Mouse (Mus musculus): ENCODE results near the gene Grin2d. TPM values are rescaled to one million over a fixed set of nuclear protein-coding genes. Genes with fewer than 3 reads are reported as not detected.
"Not testable (repeated sequence)": the region's sequence is repeated elsewhere in the genome, so short reads cannot be mapped to it uniquely, and the experiment has no call there.

The Grin2d gene
- polyA plus RNA-seq, 1 experiment from 2014 or later = 4.2 TPM

DNA sequence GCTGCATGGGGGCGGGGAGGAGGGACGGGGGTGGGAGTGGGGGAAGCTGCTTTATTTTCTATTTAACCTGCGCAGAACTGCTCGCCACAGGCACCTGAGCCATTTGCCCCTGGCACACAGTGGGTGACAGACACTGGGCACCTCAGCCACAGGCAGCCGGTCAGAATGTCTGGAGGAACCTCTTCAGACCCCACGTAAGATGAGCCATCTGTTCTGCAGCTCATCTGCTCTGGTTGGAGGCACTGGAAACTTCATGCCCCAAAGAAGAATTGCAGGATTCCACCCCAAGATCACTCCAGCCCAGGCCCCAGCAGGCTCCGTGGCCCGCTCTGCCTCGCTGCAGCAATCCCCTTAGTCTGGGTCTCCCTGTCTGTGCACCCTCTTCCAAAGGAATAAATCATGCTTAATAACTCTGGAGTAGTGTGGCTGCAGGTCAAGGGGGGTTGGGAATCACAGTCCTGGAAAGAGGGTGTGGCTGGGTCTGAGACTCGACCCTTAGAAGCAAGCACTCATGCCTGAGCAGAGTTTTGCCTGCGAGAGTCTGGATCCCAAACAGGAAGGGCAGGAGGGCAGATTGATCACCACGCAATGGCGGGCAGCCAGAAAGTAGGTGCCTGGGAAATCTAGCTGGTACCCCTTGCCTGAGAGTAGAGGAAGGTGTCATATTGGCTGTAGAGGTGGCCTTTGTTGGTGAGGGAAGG lies 39.0 kb upstream of the Grin2d start:
- Histone ChIP-seq H3K9ac (replicated peaks) (peak overlapping the region; percentile 33), H3K27ac (replicated peaks) (peak overlapping the region; percentile 77), H3K9me3 (replicated peaks) (no peaks in the 10 kb centered on the region), H3K4me3 (replicated peaks) (peak overlapping the region; percentile 19), H3K36me3 (no peaks in the 10 kb centered on the region), H3K27me3 (replicated peaks) (no peaks in the 10 kb centered on the region), H3K4me1 (peaks cover 23% of the 10 kb centered on the region), H3K4me2 (peak overlapping the region; percentile 49)
- 23% methylated on average over 13 of the region's 13 CpGs for WGBS
- peak; percentile 5; the same call in 1 of the 2 replicates for ATAC-seq (ENCODE audit: low FRiP score)

DNA sequence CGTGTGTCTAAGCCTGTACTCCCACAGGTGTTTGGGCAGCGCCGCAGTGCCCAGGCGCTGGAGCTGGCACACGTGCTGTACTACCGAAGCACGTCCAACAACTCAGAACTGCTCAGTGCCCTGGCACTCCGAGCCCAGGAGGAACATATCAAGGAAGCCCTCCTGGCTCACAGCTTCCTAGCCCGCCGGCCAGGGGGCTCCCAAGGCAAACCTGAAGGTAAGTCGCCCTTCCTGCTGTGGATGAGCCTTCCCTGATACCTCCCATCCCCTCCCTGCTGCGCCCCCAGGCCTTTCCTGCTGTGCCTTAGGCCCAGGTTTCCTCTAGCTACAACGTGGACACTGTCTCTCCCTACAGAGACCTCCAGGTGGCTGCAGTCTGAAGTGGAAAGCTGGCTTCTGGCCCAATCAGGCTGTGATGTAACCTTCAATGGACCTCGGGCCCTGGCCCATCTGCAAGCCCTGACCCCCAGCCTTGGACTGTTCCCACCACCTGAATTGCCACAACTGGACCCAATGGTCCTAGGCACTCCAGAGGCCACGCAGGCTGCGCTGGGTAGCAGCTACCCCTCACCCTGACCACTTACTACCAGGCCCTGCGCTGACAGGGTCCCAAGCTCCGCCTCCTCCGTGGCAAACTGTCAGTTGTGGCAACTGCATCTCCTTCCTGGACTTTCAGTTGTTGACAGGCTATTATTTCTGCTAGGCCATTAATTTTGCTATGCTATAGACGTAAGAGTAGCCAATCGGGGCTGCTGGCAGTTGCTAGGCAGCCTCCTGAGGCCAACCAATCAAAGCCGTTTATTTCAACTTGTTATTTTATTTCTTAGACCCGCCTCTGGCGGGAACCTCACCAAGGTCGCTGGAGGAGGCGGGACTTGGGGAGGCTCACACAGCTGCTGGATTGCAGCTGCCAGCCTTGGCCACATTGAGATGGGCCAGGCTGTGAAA lies 38.2 kb upstream of the Grin2d start:
- 31% methylated on average over 26 of the region's 26 CpGs for WGBS
- peak overlapping the region; percentile 19 for H3K4me3 ChIP-seq (replicated peaks)
- peak; percentile 85 for ATAC-seq (ENCODE audit: low FRiP score)

DNA sequence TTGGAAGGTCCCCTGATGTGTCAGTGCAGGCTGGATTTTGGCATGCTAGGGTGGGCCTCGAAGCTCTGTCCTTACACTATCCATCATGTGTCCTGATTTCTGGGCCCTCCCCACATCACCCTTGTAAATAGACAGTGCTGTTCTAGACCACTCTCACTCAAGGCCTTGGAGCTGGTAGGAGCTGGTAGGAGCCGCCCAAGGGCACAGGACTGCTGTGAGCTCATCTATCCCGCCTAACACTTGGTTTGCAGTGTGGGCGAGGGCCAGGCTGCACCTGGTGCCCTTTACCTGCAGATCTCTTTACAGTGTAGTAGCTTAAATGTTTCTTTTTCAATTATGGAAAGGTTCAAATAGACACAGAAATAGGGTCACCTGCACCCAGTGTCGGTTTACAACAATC lies 36.8 kb upstream of the Grin2d start:
- ATAC-seq (ENCODE audit: low FRiP score) = no peak
- Histone ChIP-seq H3K4me3 (replicated peaks) (no peak overlapping the region), H3K9ac (replicated peaks) (no peak overlapping the region), H3K27me3 (replicated peaks) (no peaks in the 10 kb centered on the region), H3K36me3 (peaks cover 11% of the 10 kb centered on the region), H3K9me3 (replicated peaks) (no peaks in the 10 kb centered on the region), H3K4me2 (no peak overlapping the region), H3K27ac (replicated peaks) (no peak overlapping the region), H3K4me1 (peaks cover 22% of the 10 kb centered on the region)
- WGBS = 91% methylated on average over 5 of the region's 5 CpGs

More for the DNA sequence above, 38.2 kb upstream of the Grin2d start:
- Histone ChIP-seq H3K9me3 (replicated peaks) (no peaks in the 10 kb centered on the region), H3K4me1 (peaks cover 22% of the 10 kb centered on the region), H3K4me2 (peak overlapping the region; percentile 49), H3K36me3 (no peaks in the 10 kb centered on the region; the same call in 1 of the 2 replicates), H3K9ac (replicated peaks) (peak overlapping the region; percentile 33), H3K27ac (replicated peaks) (peak overlapping the region; percentile 77), H3K27me3 (replicated peaks) (no peaks in the 10 kb centered on the region)

DNA sequence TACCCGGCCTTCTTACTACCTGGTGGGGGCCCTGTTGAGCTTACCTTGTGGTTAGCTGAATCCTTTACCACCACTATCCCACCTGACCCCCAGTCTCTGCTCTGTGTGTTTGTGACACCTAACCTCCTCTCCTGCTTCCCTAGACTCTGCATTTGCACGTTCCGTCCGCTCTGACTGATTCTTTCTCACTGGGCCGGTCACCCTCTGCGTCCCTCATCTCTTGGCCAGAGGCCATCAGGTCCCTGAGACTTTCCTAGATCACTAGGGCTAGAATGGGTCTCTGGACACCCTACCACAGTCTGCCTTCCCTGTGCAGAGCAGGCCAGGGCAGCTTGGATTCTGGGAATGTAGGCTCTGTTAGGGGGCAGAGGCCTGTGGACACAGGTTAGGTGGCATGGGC lies 35.9 kb upstream of the Grin2d start:
- 91% methylated on average over 6 of the region's 6 CpGs for WGBS
- Histone ChIP-seq H3K4me1 (peaks cover 22% of the 10 kb centered on the region), H3K9ac (replicated peaks) (no peak overlapping the region), H3K9me3 (replicated peaks) (no peaks in the 10 kb centered on the region), H3K27ac (replicated peaks) (no peak overlapping the region), H3K27me3 (replicated peaks) (no peaks in the 10 kb centered on the region), H3K4me3 (replicated peaks) (no peak overlapping the region), H3K36me3 (peaks cover 20% of the 10 kb centered on the region), H3K4me2 (no peak overlapping the region)
- ATAC-seq (ENCODE audit: low FRiP score) = no peak

DNA sequence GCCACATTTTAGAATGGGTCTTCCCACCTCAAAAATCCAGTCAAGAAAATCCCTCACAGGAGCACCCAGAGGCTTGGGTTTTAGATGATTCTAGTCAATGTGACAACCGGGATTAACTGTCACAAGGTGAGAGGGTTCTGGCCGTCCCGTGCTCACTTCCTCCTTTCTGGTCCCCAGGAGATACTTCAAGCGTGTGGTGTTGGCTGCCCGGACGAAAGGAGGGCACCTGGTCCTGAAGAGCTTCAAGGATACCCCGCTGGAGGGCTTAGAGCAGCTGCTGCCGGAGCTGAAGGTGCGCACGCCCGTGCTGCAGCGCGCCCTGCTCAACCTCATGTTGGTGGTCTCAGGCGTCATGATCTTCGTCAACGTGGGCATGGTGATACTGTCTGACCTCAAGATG lies 31.0 kb upstream of the Grin2d start:
- no peaks in the 10 kb centered on the region for H3K9me3 ChIP-seq (replicated peaks)
- no peak overlapping the region for H3K9ac ChIP-seq (replicated peaks)
- H3K4me1 ChIP-seq = no peaks in the 10 kb centered on the region
- no peak overlapping the region for H3K4me3 ChIP-seq (replicated peaks)
- ATAC-seq (ENCODE audit: low FRiP score) = no peak
- peaks cover 24% of the 10 kb centered on the region for H3K36me3 ChIP-seq
- H3K4me2 ChIP-seq = no peak overlapping the region
- 96% methylated on average over 16 of the region's 16 CpGs for WGBS
- H3K27ac ChIP-seq (replicated peaks) = no peak overlapping the region
- no peaks in the 10 kb centered on the region for H3K27me3 ChIP-seq (replicated peaks)

DNA sequence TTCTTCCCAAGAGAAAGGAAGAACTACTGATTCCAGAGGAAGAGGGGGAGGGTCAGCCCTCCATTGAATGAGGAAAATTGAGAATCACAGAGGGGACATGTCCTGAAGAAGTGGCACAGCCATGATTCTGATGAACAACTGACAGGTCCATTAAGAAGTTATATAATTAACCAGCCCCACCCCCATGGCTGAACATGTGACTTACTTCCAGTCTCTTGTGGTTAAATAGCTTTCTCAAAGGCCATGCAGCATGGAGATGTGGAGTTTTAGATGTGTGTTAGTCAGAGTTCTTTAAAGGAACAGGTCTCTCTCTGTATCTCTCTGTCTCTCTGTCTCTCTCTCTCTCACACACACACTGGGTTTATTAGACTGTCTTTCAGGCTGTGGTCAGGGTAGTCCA lies 30.2 kb upstream of the Grin2d start:
- Histone ChIP-seq H3K4me2 (no peak overlapping the region), H3K9me3 (replicated peaks) (no peaks in the 10 kb centered on the region), H3K4me3 (replicated peaks) (no peak overlapping the region), H3K9ac (replicated peaks) (no peak overlapping the region), H3K27ac (replicated peaks) (no peak overlapping the region), H3K36me3 (peaks cover 24% of the 10 kb centered on the region), H3K27me3 (replicated peaks) (no peaks in the 10 kb centered on the region), H3K4me1 (no peaks in the 10 kb centered on the region)
- no peak for ATAC-seq (ENCODE audit: low FRiP score)

DNA sequence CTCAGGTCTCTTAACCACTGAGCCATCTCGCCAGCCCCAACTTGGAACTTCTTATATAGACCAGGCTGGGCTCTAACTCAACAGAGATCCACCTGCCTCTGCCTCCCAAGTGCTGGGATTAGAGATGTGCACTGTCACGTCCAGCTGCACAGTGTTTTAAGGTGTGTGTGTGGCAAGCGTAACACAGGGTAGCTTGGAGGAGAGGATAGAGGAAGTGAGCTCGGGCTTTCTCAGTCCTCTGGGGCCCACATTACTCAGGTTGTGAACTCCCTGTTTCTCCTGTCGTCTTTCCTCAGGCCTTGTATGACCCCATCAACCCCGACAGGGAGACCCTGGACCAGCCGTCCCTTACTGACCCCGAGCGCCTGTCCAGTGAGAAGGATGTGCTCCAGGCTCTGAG lies 28.4 kb upstream of the Grin2d start:
- Histone ChIP-seq H3K4me1 (no peaks in the 10 kb centered on the region), H3K36me3 (peaks cover 24% of the 10 kb centered on the region), H3K27me3 (replicated peaks) (no peaks in the 10 kb centered on the region), H3K4me3 (replicated peaks) (no peak overlapping the region), H3K9me3 (replicated peaks) (no peaks in the 10 kb centered on the region), H3K4me2 (no peak overlapping the region), H3K27ac (replicated peaks) (no peak overlapping the region), H3K9ac (replicated peaks) (no peak overlapping the region)
- ATAC-seq (ENCODE audit: low FRiP score) = no peak
- 92% methylated on average over 9 of the region's 9 CpGs for WGBS

DNA sequence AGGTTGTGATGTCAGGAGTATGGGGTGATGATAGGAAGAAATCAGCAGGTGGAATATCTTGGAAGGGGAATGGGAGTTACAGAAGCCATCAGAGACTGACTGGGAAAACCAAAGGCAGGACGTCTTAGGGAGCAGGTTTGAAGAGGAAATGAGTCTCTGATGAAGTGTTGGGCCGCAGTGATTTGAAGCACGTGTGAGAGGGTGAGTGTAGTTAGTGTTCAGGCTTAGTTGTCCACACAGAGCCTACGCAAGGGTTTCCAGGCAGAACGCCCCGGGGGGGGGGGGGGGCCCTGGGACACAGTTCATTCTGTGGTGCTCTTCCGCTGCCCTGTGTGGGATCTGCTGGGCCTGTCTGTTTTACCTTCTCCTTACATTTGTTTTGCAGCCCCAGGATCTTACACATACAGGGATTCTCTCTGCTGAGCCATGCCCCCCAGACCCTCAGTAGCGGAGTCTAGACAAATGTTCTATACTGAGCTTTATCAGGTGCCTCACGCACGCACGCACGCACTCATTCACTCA lies 24.4 kb upstream of the Grin2d start:
- H3K4me3 ChIP-seq (replicated peaks) = no peak overlapping the region
- peaks cover 8% of the 10 kb centered on the region for H3K4me1 ChIP-seq
- no peaks in the 10 kb centered on the region for H3K9me3 ChIP-seq (replicated peaks)
- H3K4me2 ChIP-seq = no peak overlapping the region
- H3K27ac ChIP-seq (replicated peaks) = no peak overlapping the region
- ATAC-seq (ENCODE audit: low FRiP score) = no peak
- no peak overlapping the region for H3K9ac ChIP-seq (replicated peaks)
- 0 out of 2 replicates have a peak, but pooled peaks cover 4% of the 10 kb centered on the region for H3K36me3 ChIP-seq
- no peaks in the 10 kb centered on the region for H3K27me3 ChIP-seq (replicated peaks)
- WGBS = 82% methylated on average over 12 of the region's 12 CpGs

DNA sequence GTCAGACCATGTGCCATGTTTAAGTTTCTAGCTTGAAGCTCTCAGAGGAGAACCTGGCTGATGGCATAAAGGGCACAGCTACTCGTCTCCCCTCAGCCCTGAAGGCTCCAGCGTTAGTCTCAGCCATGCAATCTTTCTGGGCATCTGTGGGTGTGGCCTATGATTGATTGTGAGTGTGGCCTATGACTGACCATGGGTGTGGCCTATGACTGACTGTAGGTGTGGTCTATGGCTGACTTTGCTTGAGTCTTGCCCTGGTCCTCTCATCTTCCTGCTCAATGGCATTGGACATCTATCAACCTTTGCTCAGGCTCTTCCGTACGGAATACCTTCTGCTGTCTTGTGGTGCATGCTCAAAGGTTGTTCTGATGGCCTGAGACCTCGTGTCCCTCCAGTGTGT lies 23.4 kb upstream of the Grin2d start:
- Histone ChIP-seq H3K27ac (replicated peaks) (no peak overlapping the region), H3K4me1 (peaks cover 11% of the 10 kb centered on the region), H3K4me3 (replicated peaks) (no peak overlapping the region), H3K9ac (replicated peaks) (no peak overlapping the region), H3K9me3 (replicated peaks) (no peaks in the 10 kb centered on the region), H3K36me3 (no peaks in the 10 kb centered on the region), H3K27me3 (replicated peaks) (no peaks in the 10 kb centered on the region), H3K4me2 (no peak overlapping the region)
- 57% methylated on average over 5 of the region's 5 CpGs for WGBS
- ATAC-seq (ENCODE audit: low FRiP score) = no peak

DNA sequence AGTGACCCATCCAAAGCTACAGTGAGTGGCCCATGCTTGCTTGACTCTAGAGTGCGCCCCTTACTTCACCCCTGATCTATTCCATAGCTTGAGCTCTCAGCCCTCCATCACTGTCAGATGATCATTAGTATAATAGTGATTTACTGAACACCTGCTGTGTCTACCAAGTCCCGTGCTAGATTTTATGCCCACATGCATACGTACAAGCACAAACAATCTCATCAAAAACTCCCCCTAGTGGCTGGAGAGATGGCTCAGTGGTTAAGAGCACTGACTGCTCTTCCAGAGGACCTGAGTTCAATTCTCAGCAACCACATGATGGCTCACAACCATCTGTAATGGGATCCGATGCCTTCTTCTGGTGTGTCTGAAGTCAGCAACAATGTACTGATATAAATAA lies 19.9 kb upstream of the Grin2d start:
- Histone ChIP-seq H3K4me2 (peak overlapping the region; percentile 92), H3K4me3 (replicated peaks) (peak overlapping the region; percentile 56; the same call in 1 of the 2 replicates), H3K4me1 (peaks cover 15% of the 10 kb centered on the region)
- not testable (repeated sequence) for H3K9ac ChIP-seq (replicated peaks); H3K36me3 ChIP-seq; H3K9me3 ChIP-seq (replicated peaks); H3K27me3 ChIP-seq (replicated peaks); ATAC-seq (ENCODE audit: low FRiP score); H3K27ac ChIP-seq (replicated peaks)
- WGBS = 47% methylated on average over 4 of the region's 4 CpGs

DNA sequence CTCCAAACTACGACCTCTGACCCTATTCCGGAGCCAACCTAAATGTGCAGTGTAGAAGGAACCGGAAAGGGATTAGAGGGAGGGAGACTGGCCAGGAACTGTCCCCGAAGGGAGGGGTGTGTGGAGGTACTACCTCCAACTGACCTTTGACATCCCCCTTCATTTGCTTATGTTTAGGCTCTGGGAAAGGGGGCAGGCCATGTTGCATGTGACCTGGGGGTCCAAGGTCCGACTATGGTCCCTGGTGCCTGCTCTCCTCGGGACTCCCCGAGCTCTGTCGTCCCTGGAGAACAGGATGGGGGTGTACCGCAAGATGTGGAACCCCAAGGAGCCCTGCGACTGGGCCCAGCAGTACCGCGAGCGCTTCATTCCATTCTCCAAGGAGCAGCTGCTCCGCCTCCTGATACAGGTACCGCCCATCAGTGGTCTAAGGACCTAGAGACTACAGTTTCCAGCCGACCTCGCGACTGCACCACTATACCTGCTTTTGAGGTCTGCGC lies 19.1 kb upstream of the Grin2d start:
- Histone ChIP-seq H3K9ac (replicated peaks) (peak overlapping the region; percentile 64), H3K27me3 (replicated peaks) (no peaks in the 10 kb centered on the region), H3K4me1 (peaks cover 15% of the 10 kb centered on the region), H3K27ac (replicated peaks) (peak overlapping the region; percentile 84), H3K4me2 (peak overlapping the region; percentile 92), H3K9me3 (replicated peaks) (no peaks in the 10 kb centered on the region), H3K36me3 (no peaks in the 10 kb centered on the region), H3K4me3 (replicated peaks) (peak overlapping the region; percentile 56)
- WGBS = 2% methylated on average over 19 of the region's 19 CpGs
- peak; percentile 65 for ATAC-seq (ENCODE audit: low FRiP score)

Measured in neural tube, embryonic 15.5 days (tissue).